Mouse (Mus musculus) CH12.LX (cell line): ENCODE measurements around the gene Olfr97. TPM values are rescaled to one million over a fixed set of nuclear protein-coding genes. Genes with fewer than 3 reads are reported as not detected.

ENCODE experiments used
- DNase-seq: peaks from one replicate; pipeline ENCODE4 v3.0.0-alpha.2; 2013; ENCODE audit errors: extremely low read depth
- H3K27ac ChIP-seq: 2 replicates; pipeline ENCODE4 v1.5.1; 2012; ENCODE audit warnings: low read depth, mild to moderate bottlenecking, control low read depth, moderate library complexity; ENCODE audit not compliant: insufficient read depth
- H3K27me3 ChIP-seq: replicated peaks from 2 replicates; pipeline ENCODE3; 2012; ENCODE audit warnings: inconsistent platforms
- H3K36me3 ChIP-seq, 2 experiments: replicated peaks in 1 of 2; 2 replicates each; pipeline versions ENCODE3 to v1.6.1; 2012; ENCODE audit warnings: inconsistent platforms in 1 of 2, low read length in 1 of 2, mild to moderate bottlenecking in 1 of 2, mixed read lengths in 1 of 2, moderate library complexity in 1 of 2; ENCODE audit not compliant: control insufficient read depth in 1 of 2, insufficient read depth in 1 of 2
- H3K4me1 ChIP-seq, 2 experiments: 2 replicates each; pipeline ENCODE4 v1.6.1; 2012; ENCODE audit warnings: inconsistent platforms in 1 of 2, moderate library complexity in 1 of 2; ENCODE audit not compliant: insufficient read depth in 2 of 2, control insufficient read depth in 1 of 2
- H3K4me2 ChIP-seq: 2 replicates; pipeline ENCODE4 v1.6.1; 2012; ENCODE audit warnings: low read depth, mild to moderate bottlenecking, control low read depth; ENCODE audit not compliant: poor library complexity, insufficient read depth, severe bottlenecking
- H3K4me3 ChIP-seq, 3 experiments: fragments of 150-350 bp in 1 of 3; sonication (generic) in 1 of 3; replicated peaks in 1 of 3; 2 replicates each; pipeline versions ENCODE3 to v1.5.1; 2011 to 2012; ENCODE audit warnings: low read depth in 2 of 3, low read length in 2 of 3, mild to moderate bottlenecking in 2 of 3, moderate library complexity in 2 of 3, control low read depth in 1 of 3, improper control_type of control experiment in 1 of 3, inconsistent platforms in 1 of 3, mixed read lengths in 1 of 3; ENCODE audit not compliant: poor library complexity in 1 of 3
- H3K79me2 ChIP-seq: replicated peaks from 2 replicates; pipeline ENCODE4 v1.6.1; 2012; ENCODE audit warnings: mild to moderate bottlenecking, moderate library complexity; ENCODE audit not compliant: control insufficient read depth, poor library complexity, insufficient read depth, severe bottlenecking; ENCODE audit errors: extremely low read depth
- H3K9ac ChIP-seq: 2 replicates; pipeline ENCODE4 v1.6.1; 2012; ENCODE audit warnings: low read depth, mild to moderate bottlenecking, control low read depth, moderate library complexity; ENCODE audit not compliant: insufficient read depth
- H3K9me3 ChIP-seq: replicated peaks from 2 replicates; pipeline ENCODE3; 2012; ENCODE audit warnings: low read length, inconsistent platforms, mixed read lengths
- IRF4 ChIP-seq: IDR thresholded peaks from 2 replicates; pipeline ENCODE4 v1.6.1; 2014; ENCODE audit warnings: low read depth, mild to moderate bottlenecking, inconsistent platforms, low read length, improper control_type of control experiment
- JUN ChIP-seq: IDR thresholded peaks from 2 replicates; pipeline ENCODE4 v1.6.1; 2011; ENCODE audit warnings: low read depth, mild to moderate bottlenecking, low read length, improper control_type of control experiment, moderate library complexity; ENCODE audit not compliant: insufficient read depth
- MEF2A ChIP-seq: IDR thresholded peaks from 2 replicates; pipeline ENCODE4 v1.6.1; 2014; ENCODE audit warnings: low read depth, mild to moderate bottlenecking, inconsistent platforms, low read length, improper control_type of control experiment, borderline replicate concordance
- MYC ChIP-seq: IDR thresholded peaks from 2 replicates; pipeline ENCODE4 v1.6.1; 2011; ENCODE audit warnings: low read depth, mild to moderate bottlenecking, improper control_type of control experiment, low read length
- NRF1 ChIP-seq: IDR thresholded peaks from 2 replicates; pipeline ENCODE4 v1.6.1; 2014; ENCODE audit warnings: low read depth, mild to moderate bottlenecking, inconsistent platforms, low read length, improper control_type of control experiment, moderate library complexity
- POLR2A ChIP-seq: IDR thresholded peaks from 2 replicates; pipeline ENCODE4 v1.6.1; 2011; ENCODE audit warnings: low read depth, mild to moderate bottlenecking, improper control_type of control experiment, low read length
- POLR2AphosphoS2 ChIP-seq: IDR thresholded peaks from 2 replicates; pipeline ENCODE4 v1.6.1; 2011; ENCODE audit warnings: low read depth, low read length, improper control_type of control experiment
- RAD21 ChIP-seq: IDR thresholded peaks from 2 replicates; pipeline ENCODE4 v1.6.1; 2011; ENCODE audit warnings: low read depth, mild to moderate bottlenecking, low read length, improper control_type of control experiment, moderate library complexity
- USF1 ChIP-seq: IDR thresholded peaks from 2 replicates; pipeline ENCODE4 v1.6.1; 2014; ENCODE audit warnings: low read depth, mild to moderate bottlenecking, inconsistent platforms, low read length, improper control_type of control experiment
- dilution Hi-C: fragments of 300-500 bp; cut with MboI; formaldehyde crosslinking; loops from 2 replicates; pipeline ENCODE4 v1.14.3; 2020; ENCODE audit warnings: low sequenced_read_pairs; ENCODE audit not compliant: extremely low pct_unique_long_range_greater_than_20kb, extremely low pct_ligation_motif_present
- in situ Hi-C: fragments of 300-500 bp; cut with MboI; formaldehyde crosslinking; loops from 3 replicates; pipeline ENCODE4 v1.14.3; 2019; ENCODE audit warnings: low sequenced_read_pairs, low pct_ligation_motif_present, low pct_unique_long_range_greater_than_20kb, mixed read lengths
- polyA plus RNA-seq: library from polyadenylated mRNA; unstranded; fragments of >175 nt; gene quantifications from 2 replicates; pipeline ENCODE4 v1.2.1, GENCODE M21; 2012; ENCODE audit warnings: low read depth; ENCODE audit not compliant: insufficient read length
- total RNA-seq, 2 experiments: library from RNA; depleted of rRNA; stranded (reverse); fragments of 300-350 nt in 1 of 2; fragments of >200 nt in 1 of 2; gene quantifications; 2 replicates each; pipeline ENCODE4 v1.2.3; 2012 to 2014

The Olfr97 gene
- total and polyA plus RNA-seq, 3 experiments: not detected

DNA sequence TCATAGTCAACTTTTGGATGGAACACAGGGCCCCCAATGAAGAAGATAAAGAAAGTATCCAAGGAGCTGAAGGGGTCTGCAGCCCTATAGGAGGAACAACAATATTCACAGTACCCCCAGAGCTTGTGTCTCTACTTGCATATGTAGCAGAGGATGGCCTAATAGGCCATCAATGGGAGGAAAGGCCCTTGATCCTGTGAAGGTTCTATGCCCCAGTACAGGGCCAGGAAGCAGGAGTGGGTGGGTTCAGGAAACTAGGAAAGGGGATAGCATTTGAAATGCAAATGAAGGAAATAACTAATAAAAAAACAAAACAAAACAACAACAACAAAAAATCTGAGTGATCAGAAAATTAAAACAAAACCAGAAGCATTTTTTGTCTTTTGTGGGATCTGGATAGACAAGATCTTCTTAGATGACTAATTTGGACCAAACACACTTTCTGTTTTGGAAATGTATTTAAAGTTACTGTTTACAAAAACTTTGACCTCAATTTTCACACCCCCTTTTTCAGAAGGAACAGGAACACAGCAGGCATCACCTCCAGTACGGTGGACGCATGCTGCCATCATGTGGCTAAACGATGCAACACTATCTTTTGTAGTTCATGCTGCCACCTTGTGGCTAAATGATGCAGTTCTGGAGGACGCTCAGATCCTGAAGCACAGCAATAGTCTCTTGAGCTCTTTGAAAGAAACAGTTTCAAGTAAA is 33.8 kb downstream of the Olfr97 start (continued):
- TF ChIP-seq POLR2AphosphoS2 (no peak), USF1 (no peak), IRF4 (no peak; the same call in 1 of the 2 replicates), NRF1 (0 out of 2 replicates have a peak, but pooled peaks have one; percentile 37)

DNA sequence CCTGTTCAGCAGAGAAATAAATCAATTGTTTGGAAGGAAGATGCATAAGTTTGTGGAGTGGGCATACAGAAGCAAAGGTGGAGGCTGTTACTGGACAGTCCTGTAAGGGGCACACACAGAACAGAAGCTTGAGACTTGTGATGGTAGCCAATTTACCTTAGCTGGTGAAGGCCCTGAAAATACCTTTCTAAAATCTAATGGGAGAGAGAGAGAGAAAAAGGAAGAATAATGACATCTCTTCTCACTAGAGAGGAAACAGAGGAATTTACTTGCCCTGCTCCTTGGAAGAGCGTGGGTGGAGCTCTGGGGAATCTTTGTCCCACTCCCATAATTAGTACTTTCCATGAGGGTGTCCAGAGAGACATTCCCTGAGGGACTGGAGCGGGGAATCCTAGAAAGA is 36.2 kb downstream of the Olfr97 start, which contains the start of gene Olfr94:
Olfr94 (minus strand) TSS at position 101 of the 400 bp plus-strand sequence.
- peaks cover 4% of the 10 kb centered on the region for H3K27me3 ChIP-seq
- TF ChIP-seq RAD21 (no peak), USF1 (no peak), MEF2A (no peak), POLR2A (no peak)
- no peak within 1 kb of the TSS for H3K9ac ChIP-seq
- no peaks in the 10 kb centered on the region for H3K79me2 ChIP-seq
- H3K27ac ChIP-seq: no peak within 1 kb of the TSS
- DNase-seq: no peak
- no peak within 1 kb of the TSS for H3K4me3 ChIP-seq
- dilution Hi-C loops: no loop called here
- in situ Hi-C loops: loop anchor here (5.0 to 10.0 kb wide), 2 partner anchors 124 to 286 kb away; no protein-coding TSS in a partner anchor
- H3K4me2 ChIP-seq: no peak within 1 kb of the TSS
- H3K36me3 ChIP-seq: no peaks in the 10 kb centered on the region
- peaks cover 4% of the 10 kb centered on the region for H3K9me3 ChIP-seq
- H3K4me1 ChIP-seq: no peaks in the 10 kb centered on the region

DNA sequence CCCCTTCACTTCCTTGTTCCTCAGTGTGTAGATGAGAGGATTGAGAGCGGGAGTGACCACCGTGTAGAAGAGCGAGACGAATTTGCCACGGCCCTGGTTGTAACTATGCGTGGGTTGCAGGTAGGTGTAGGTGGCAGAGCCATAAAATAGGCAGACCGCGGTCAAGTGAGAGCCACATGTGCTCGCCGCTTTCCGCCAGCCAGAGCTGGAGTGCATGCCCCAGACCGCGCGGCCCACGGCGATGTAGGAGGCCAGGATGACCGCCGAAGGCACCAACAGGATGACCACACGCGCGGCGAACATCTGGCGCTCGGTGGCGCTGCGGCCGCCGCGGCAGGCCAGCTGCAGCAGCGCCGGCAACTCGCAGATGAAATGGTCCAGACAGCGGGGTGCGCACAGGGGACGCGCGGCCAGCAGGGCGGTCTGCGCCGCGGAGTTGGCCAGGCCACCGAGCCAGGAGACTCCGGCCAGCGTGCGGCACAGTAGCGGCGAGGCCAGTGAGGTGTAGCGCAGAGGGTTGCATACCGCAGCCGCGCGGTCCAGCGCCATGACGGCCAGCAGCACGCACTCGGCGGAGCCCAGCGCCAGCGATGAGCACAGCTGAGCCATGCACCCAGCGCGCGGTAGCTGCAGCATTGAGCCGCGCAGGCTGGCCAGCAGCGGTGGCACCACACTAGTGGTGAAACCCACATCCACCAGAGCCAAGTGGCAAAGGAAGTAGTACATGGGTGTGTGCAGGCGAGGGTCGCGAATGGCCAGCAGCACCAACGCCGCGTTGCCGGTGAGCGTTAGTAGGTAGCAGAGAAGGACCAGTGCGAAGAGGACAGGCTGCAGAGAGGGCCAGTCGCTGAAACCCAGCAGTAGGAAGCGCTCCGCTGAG is 40.0 kb downstream of the Olfr97 start:
- Histone ChIP-seq H3K4me3 (no peak overlapping the region), H3K79me2 (no peaks in the 10 kb centered on the region)
- TF ChIP-seq JUN (no peak), MYC (no peak)
- TF ChIP-seq, all 38 proteins: peak for 0
- Histone ChIP-seq H3K9me3 (peaks cover 4% of the 10 kb centered on the region), H3K4me1 (no peaks in the 10 kb centered on the region; a peak in 1 of 4 replicates), H3K4me2 (no peak overlapping the region), H3K9ac (no peak overlapping the region), H3K27ac (no peak overlapping the region), H3K36me3 (no peaks in the 10 kb centered on the region), H3K27me3 (peaks cover 2% of the 10 kb centered on the region)
- dilution Hi-C loops (no loop called here), in situ Hi-C loops (no loop called here)
- no peak for DNase-seq
